Mouse (Mus musculus): ENCODE results near the gene Med12.

DNA sequence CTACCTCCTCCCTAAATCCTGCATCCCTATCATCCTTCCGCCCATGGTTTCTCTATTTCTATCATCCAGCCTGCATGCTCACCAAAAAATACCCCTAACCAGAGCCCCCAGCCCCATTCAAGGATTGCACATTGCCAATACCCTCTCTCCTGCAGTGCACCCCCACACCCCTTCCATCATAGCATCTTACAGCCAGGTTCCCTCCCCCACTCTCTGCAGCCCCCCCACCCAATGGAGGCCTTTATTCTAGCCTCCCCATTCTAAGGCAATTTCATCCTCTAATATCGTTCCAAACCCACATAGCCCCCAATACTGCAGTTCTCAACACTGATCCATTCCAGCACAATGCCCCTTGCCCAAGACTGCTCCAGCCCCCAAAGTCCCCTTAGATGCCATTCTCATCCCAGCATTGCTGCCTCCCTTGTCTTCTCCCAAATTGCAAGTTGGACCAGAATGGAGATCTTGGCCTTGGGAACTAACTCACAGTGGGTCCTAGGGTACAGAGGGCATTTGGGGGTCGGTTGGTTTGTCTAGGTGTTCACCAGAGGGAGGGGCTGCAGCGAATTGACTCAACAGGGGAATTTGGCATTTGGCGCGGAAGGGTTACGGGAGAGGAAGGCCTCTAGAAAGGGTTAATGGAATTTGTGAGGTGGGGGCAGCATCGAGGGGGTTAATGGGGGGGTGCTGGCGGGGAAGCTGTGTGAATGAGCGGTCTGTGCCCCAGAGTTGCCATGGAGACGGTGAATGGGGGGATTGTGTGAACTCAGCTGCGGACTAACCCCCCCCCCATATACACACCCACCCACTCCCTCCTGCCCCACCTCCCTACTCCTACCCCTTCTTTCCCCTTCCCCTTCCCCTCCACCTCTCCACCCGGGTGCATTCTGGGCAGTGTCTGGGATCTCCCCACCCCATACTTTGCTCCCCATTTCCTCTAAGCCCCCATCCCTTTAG is 25.9 kb downstream of the Med12 start:
- TF ChIP-seq POLR2A (IDR thresholded peaks at IDR 0.05; ENCODE audit: borderline replicate concordance, extremely low read depth, low read depth, low read length) = no peak
- no peak for TF ChIP-seq CTCF (IDR thresholded peaks at IDR 0.05; ENCODE audit: insufficient read depth, low read length)
